Mouse (Mus musculus): ENCODE results near the gene B3gat1. TPM values are rescaled to one million over a fixed set of nuclear protein-coding genes. Genes with fewer than 3 reads are reported as not detected.
A peak's percentile ranks its signal among the peaks of the same experiment; 100 is the strongest.

Gene B3gat1
- not detected in 2 replicates for polyA plus RNA-seq (2012; ENCODE audit: insufficient read depth, insufficient read length, missing spikeins)

DNA sequence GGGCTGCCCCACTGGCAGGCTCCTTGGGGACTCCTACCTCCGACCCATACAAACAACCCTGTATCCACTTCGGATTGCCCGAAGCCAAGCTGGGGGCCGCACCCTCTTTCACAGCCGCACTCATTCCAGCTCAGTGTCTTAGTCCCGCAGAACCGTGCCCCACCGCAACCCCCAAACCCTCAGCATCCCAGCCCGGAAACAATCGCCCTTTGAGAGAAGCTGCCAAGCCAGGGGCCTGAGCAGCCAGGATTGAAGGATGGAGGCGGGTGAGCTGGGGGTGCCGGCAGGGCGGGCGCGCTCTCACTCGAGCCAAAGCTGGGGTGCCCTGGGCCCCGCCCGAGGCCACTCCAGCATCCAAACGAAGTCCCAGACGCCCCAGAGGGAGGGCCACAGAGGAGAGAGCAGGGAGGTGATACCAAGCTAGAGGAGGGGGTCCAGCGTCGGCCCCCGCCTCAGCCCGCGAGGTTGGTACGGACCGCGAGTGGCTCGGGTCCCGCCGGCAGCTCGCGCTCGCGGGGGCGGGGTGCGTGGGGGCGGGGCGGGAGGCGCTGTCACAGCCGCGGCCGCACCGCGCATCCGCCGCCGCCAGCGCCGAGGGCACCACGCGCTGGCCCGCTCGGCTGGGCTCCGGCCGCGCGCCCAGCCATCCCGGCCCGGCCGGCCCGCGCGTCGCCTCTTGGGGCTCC, at the start of gene B3gat1:
Gene B3gat1, plus strand, starts transcription at position 523 of the 686 bp plus-strand sequence.
- no peak within 1 kb of the TSS for H3K27ac ChIP-seq (replicated peaks; ENCODE audit: low read depth, low read length)
- H3K4me1 ChIP-seq (ENCODE audit: control insufficient read depth, insufficient read depth, insufficient read length, low read length): no peaks in the 10 kb centered on the region
- H3K4me3 ChIP-seq (ENCODE audit: insufficient read depth, low read depth, low read length): peak within 1 kb of the TSS; percentile 35; the same call in 1 of the 2 replicates

DNA sequence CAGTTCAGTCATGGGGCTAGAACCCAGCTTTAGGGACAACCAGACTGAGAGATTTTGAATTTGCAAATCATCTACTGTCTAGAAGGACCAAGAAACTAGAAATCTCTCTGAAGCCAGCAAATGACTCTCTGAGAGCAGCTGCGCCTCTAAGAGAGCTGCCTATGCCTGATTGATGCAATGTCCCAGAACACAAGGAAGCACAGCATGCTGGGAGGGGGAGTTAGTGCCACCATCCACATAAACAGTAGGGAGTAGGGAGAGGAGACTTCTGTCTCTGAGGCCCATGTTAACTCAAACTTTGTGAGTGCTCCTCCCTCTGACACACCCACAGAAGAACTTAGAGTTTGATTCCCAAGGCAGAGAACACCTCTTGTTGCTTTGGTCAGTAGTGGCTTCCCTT, 44.4 kb upstream of the B3gat1 start:
- Histone ChIP-seq H3K4me3 (ENCODE audit: insufficient read depth, low read depth, low read length) (no peak overlapping the region), H3K27ac (replicated peaks; ENCODE audit: low read depth, low read length) (no peak overlapping the region), H3K4me1 (ENCODE audit: control insufficient read depth, insufficient read depth, insufficient read length, low read length) (no peaks in the 10 kb centered on the region)

DNA sequence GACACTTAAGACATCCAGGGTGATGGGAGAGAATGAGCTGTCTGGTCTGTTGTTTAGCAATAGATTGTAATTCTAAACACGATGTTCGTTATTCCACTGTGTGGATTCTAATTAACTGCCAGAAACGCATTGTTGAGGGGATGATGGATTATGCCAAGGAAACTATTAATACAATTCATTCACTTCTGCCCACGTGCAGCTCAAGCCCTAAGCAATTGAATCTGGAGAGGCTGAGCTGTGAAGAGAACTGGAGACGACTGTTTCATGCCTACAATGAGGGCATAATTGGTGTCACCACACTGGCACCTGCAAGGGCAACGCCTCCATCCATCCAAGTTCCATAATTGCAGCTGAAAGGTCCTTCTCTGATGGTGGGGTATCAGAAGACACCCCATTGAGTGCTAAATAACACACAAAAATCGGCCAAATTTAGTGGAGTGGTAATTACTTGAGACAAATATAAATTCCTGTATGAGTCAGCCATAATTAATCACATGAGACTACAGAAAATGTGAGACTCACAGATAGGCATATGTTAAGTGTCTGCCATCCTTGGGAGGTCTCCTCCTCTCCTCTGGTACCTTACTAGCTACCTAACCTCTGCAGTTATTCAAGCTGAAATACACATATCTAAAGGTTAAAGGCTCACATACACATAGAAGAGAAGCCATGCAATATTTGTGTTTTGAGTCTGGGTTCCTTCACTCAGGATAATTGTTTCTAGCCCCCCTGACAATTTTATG, 43.4 kb upstream of the B3gat1 start:
- H3K4me3 ChIP-seq (ENCODE audit: insufficient read depth, low read depth, low read length): no peak overlapping the region
- H3K4me1 ChIP-seq (ENCODE audit: control insufficient read depth, insufficient read depth, insufficient read length, low read length): no peaks in the 10 kb centered on the region
- H3K27ac ChIP-seq (replicated peaks; ENCODE audit: low read depth, low read length): no peak overlapping the region

- H3K4me3 ChIP-seq (ENCODE audit: insufficient read depth, low read depth, low read length): no peak overlapping the region
- H3K27ac ChIP-seq (replicated peaks; ENCODE audit: low read depth, low read length): no peak overlapping the region
- no peaks in the 10 kb centered on the region for H3K4me1 ChIP-seq (ENCODE audit: control insufficient read depth, insufficient read depth, insufficient read length, low read length)
Measured at GRCm38 (mm10) chr9:26692641-26693040, 40.9 kb upstream of the B3gat1 start.

DNA sequence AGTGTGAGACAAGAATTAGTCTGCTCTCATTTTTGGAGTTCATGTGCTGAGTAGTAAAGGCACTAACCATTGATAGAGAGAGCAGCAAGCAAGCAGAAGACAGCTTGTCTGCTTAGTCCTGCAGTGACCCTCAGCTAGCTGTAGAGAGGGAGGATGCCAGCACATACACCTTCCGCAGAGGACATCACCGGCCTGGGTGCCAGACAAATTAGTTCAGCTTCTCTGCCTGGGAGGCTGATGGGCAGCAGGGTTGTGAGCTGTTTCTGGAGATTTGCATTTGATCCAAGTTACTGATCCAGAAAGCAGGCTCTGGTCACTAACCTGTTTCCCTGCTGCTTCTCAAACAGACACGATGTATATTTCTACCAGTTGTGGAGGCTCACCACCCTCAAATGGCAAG, 38.9 kb upstream of the B3gat1 start:
- Histone ChIP-seq H3K4me3 (ENCODE audit: insufficient read depth, low read depth, low read length) (no peak overlapping the region), H3K27ac (replicated peaks; ENCODE audit: low read depth, low read length) (no peak overlapping the region), H3K4me1 (ENCODE audit: control insufficient read depth, insufficient read depth, insufficient read length, low read length) (no peaks in the 10 kb centered on the region)

DNA sequence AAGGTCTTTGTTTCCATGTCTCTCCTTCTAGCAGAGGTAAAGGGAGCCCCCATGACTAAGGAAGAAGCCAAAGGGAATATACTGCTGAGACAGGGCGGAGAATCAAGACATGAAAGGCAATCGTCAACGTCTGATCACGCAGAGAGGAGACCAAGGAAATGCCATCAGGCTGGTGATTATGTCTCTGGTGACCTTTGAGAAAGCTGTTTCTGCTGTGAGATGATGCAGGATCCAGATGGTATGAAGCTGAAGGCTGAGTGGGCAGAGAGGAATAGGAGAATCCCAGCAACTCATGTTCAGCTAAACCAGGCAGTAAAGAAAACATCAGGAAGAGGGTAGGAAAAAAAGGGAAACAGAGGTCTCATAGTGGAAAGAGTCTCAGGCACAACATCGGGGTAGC, 38.4 kb upstream of the B3gat1 start:
- no peaks in the 10 kb centered on the region for H3K4me1 ChIP-seq (ENCODE audit: control insufficient read depth, insufficient read depth, insufficient read length, low read length)
- no peak overlapping the region for H3K27ac ChIP-seq (replicated peaks; ENCODE audit: low read depth, low read length)
- H3K4me3 ChIP-seq (ENCODE audit: insufficient read depth, low read depth, low read length): no peak overlapping the region

- Histone ChIP-seq H3K4me1 (ENCODE audit: control insufficient read depth, insufficient read depth, insufficient read length, low read length) (no peaks in the 10 kb centered on the region), H3K27ac (replicated peaks; ENCODE audit: low read depth, low read length) (no peak overlapping the region), H3K4me3 (ENCODE audit: insufficient read depth, low read depth, low read length) (no peak overlapping the region)
Measured at GRCm38 (mm10) chr9:26698286-26698685, 35.2 kb upstream of the B3gat1 start.

DNA sequence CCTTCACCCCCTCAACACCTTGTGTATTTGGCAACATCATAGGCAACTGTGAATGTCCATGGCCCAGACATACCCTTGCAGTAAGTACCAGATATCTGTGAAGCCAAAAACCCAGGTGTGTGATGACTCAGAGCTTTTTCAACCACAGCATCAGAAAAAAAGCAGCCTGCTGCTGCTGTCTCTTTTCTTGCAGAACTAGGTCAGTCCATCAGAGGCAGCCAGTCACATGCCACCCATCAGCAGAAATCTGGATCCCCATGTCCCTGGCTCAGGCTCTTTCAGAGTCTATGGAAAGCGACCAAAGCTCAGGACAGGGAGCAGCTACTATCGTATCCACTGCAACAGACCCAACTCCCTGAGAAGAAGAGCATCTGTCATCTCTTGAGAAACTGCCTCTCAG, 33.2 kb upstream of the B3gat1 start:
- no peak overlapping the region for H3K4me3 ChIP-seq (ENCODE audit: insufficient read depth, low read depth, low read length)
- H3K4me1 ChIP-seq (ENCODE audit: control insufficient read depth, insufficient read depth, insufficient read length, low read length): no peaks in the 10 kb centered on the region
- no peak overlapping the region for H3K27ac ChIP-seq (replicated peaks; ENCODE audit: low read depth, low read length)

DNA sequence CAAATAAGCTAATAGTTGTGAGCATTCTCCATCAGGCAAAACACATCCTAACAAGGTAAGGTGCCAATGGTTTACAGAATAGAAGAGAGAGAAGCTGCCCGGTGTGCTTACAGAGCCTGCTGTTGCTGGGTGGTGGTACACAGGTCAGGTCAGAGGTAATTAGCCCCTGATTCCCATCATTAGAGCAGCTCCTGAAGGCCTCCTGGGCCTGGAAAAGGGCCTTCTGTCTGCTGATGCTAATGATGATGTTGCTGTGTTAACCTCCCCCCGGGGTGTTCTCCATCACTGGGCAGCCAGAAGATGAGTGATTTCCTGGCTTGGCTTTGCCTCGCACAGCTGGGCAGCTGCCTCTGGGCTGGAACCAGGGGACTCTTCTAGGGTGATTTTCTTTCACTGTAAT, 15.1 kb upstream of the B3gat1 start:
- Histone ChIP-seq H3K4me3 (ENCODE audit: insufficient read depth, low read depth, low read length) (no peak overlapping the region), H3K4me1 (ENCODE audit: control insufficient read depth, insufficient read depth, insufficient read length, low read length) (no peaks in the 10 kb centered on the region), H3K27ac (replicated peaks; ENCODE audit: low read depth, low read length) (no peak overlapping the region)

GRCm38 (mm10) chr9:26721771-26722170, 11.8 kb upstream of the B3gat1 start:
- no peak overlapping the region for H3K4me3 ChIP-seq (ENCODE audit: insufficient read depth, low read depth, low read length)
- H3K27ac ChIP-seq (replicated peaks; ENCODE audit: low read depth, low read length): no peak overlapping the region
- no peaks in the 10 kb centered on the region for H3K4me1 ChIP-seq (ENCODE audit: control insufficient read depth, insufficient read depth, insufficient read length, low read length)

DNA sequence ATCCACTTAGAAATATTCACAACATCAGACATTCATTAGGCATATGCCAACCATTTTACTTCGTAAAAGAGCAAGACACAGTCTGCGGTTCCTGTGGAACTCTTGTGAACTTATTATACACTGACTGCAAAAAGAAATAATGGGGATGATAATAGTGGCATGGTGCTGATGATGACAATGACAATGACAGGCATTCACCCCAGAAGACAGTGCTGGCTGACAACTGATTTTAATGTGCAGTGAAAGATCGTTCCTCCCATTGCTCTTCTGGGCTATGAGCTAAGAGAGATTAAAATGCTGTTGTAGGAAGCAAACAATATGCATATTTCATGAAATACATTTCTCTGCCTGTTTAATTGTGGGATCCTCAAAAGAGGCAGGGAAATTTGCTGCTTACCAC, 7.8 kb upstream of the B3gat1 start:
- no peaks in the 10 kb centered on the region for H3K4me1 ChIP-seq (ENCODE audit: control insufficient read depth, insufficient read depth, insufficient read length, low read length)
- no peak overlapping the region for H3K4me3 ChIP-seq (ENCODE audit: insufficient read depth, low read depth, low read length)

DNA sequence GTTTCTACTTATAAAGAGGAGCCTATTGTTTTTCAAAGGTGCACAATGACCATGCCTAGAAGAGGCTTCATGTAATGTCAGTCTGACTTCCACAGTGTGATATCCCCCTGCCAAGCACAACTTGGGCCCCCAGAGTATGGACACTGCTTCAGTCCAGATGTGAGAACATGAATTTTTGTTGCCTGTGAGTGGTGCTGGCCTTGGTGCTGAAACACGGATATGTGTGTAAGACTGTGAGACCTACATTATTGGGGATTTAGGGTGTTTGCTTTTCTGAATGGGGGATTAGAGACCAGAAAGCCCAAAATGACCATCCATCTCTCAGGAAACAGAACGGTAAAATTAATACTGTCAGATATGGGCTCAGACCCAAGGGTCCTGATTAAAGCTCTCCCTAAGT, 6.1 kb upstream of the B3gat1 start:
- Histone ChIP-seq H3K27ac (replicated peaks; ENCODE audit: low read depth, low read length) (no peak overlapping the region), H3K4me1 (ENCODE audit: control insufficient read depth, insufficient read depth, insufficient read length, low read length) (no peaks in the 10 kb centered on the region), H3K4me3 (ENCODE audit: insufficient read depth, low read depth, low read length) (no peak overlapping the region)

More for the DNA sequence above, 7.8 kb upstream of the B3gat1 start:
- no peak overlapping the region for H3K27ac ChIP-seq (replicated peaks; ENCODE audit: low read depth, low read length)

DNA sequence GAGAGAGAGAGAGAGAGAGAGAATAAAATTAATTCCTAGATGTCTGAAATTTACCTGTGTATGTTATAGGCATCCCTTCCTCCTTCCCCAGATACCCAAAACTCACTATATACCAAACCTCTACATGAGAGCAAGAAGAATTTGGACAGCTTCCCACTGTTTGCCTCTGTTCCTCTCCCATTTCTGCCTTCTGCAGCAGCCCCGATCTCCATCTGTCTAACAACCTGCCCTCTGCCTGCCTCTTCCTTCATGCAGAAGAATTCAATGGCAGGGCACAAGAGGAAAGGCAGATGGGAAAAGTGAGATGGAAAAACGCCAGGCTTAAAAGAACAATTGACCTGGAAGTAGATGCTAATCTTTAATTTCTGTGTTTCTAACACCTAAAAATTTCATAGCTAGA, 5.0 kb upstream of the B3gat1 start:
- H3K27ac ChIP-seq (replicated peaks; ENCODE audit: low read depth, low read length): no peak overlapping the region
- H3K4me1 ChIP-seq (ENCODE audit: control insufficient read depth, insufficient read depth, insufficient read length, low read length): no peaks in the 10 kb centered on the region
- H3K4me3 ChIP-seq (ENCODE audit: insufficient read depth, low read depth, low read length): no peak overlapping the region

DNA sequence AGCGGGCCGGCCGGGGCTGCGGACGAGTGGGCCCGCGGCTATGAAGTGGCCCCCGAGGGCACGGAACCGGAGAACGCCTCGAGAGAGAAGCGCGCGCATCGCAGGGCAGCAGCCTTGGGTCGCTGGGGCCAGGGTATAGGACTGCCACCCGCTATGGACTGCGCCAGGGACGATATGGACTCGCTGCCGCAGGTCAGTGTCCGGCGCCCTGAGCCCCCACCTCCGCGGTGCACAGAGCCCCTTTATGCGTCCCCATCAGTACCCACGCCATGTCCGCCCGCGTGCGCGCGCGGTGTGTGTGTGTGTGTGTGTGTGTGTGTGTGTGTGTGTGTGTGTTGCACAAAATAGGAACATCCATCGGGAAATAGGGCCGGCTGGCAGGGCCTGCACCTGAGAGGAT, 458 bp downstream of the B3gat1 start:
- peak overlapping the region; percentile 35; the same call in 1 of the 2 replicates for H3K4me3 ChIP-seq (ENCODE audit: insufficient read depth, low read depth, low read length)
- no peaks in the 10 kb centered on the region for H3K4me1 ChIP-seq (ENCODE audit: control insufficient read depth, insufficient read depth, insufficient read length, low read length)
- H3K27ac ChIP-seq (replicated peaks; ENCODE audit: low read depth, low read length): no peak overlapping the region

DNA sequence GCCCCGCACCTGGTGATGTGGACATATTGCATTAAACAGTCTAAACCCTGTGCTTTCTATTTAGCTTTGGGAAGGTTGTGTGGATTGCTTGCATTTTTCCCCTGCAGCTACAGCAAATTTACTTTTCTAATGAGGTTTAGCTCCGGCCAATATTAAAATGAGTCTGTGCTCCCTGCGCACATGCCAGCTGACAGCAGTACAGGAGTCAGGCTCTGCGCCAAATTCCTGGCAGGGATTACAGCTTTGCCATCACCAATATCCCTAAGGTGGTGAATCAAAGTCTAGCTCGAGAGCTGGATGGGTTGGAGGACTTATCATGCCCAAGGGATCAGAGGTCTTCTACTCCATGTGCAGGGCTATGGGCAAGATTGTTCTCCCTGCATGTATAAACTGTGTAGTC, 3.6 kb downstream of the B3gat1 start:
- Histone ChIP-seq H3K27ac (replicated peaks; ENCODE audit: low read depth, low read length) (no peak overlapping the region), H3K4me1 (ENCODE audit: control insufficient read depth, insufficient read depth, insufficient read length, low read length) (no peaks in the 10 kb centered on the region), H3K4me3 (ENCODE audit: insufficient read depth, low read depth, low read length) (no peak overlapping the region)

- H3K27ac ChIP-seq (replicated peaks; ENCODE audit: low read depth, low read length): no peak overlapping the region
- H3K4me1 ChIP-seq (ENCODE audit: control insufficient read depth, insufficient read depth, insufficient read length, low read length): no peaks in the 10 kb centered on the region
- no peak overlapping the region for H3K4me3 ChIP-seq (ENCODE audit: insufficient read depth, low read depth, low read length)
Measured at GRCm38 (mm10) chr9:26742817-26743216, 9.3 kb downstream of the B3gat1 start.

All from brown adipose tissue, adult 24 weeks (tissue).